Mouse (Mus musculus): Measurements from ENCODE around the gene Uhrf2. TPM values are rescaled to one million over a fixed set of nuclear protein-coding genes. Genes with fewer than 3 reads are reported as not detected.

Gene Uhrf2
- 64.1 TPM for total RNA-seq (2023)

DNA sequence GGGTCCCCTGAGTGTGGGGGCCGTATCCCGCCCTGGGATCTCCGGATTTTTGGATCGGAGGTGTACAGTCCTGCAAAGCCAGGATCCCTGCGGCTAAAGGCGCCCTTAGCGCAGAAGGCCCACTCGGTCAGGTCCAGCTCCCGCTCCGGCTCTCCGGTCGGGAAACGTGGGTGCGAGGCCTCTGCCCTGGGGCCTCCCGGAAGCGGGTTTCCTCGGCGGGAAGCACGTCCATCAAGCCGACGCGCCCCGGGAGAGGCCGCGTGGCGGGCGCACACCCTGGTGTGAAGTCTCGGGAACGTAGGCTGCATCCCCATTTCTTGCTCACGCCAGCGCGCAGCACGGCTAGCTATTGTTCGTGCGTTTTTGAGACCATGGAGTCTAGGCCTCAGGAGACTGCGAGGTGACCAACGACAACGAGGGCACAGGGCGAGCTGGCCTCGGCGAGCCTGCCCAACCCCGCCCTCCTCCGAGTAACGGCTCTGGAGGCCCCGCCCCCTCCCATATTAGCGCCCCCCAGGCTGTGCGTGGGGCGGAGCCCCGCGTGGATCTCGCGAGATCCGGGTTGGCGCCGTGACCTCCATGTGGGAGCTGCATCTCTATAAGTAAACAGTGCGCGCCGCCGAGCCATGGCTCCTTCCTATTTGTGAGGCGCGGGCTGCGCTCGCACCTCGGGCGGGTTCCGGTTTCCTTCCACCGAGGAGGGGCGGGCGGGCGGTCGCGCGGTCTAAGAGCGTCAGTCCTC is at the start of gene Uhrf2:
Uhrf2 (plus strand) TSS at position 620 of the 742 bp plus-strand sequence.

DNA sequence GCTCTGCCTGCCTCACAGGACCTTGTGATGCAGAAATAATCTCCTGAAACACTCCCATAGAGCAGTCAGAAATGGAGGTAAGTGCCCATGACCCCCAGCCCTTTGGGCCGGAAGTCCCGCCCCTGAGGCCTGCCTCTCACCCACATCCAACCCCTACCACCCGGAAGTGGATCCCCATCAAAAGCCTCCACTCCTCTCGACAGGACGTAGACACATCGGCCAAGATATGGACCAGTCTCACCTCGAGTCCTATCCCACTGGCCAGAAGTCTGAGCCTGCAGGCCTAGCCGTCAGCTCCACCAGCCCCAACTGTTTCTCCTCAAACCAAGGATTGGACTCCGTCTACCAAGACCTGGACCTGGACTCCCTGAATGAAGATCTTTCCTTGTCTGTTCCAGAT is 26.7 kb upstream of the Uhrf2 start, which contains the start of gene Trpd52l3:
Trpd52l3 (plus strand) TSS at position 170 of the 400 bp plus-strand sequence.

Other genes with a start within 250 kb of the Uhrf2 start
- 27.1 TPM for gene 9930021J03Rik, start 224.5 kb upstream of the Uhrf2 start, total RNA-seq (2023)
- gene Ranbp6, start 217.5 kb upstream of the Uhrf2 start, total RNA-seq (2023), result 17.0 TPM
- gene Il33, start 105.4 kb upstream of the Uhrf2 start, total RNA-seq (2023), result not detected
- gene Trpd52l3, start 26.7 kb upstream of the Uhrf2 start, total RNA-seq (2023), result not detected
- 0.58 TPM for gene Gldc, start 144.9 kb downstream of the Uhrf2 start, total RNA-seq (2023)
- gene Mbl2, start 202.4 kb downstream of the Uhrf2 start, total RNA-seq (2023), result not detected

All from CD8-positive naive resting alpha-beta T cell, adult 57 days (primary cell).